Mouse (Mus musculus): ENCODE measurements around the gene Mrgprb5.
"Not testable (repeated sequence)": the region's sequence is repeated elsewhere in the genome, so short reads cannot be mapped to it uniquely, and the experiment has no call there.

DNA sequence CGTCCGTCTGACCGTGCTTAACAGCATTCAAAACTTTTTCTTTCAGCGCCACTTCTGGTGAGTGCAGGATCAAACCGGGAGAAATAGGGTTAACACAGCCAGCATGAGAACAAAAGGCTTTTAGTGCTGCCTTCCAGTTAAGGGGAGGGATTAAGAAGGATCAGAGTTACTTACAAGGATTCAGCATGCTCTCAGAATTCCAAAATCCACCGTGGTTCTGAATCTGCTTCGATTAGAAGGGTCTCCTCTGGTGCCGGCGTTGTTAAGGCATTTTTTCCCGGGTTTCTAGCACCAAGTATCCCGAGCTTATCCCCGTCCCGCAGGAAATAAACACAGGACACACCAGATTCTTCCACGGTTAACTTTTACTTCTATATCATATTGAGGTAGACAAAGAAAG, 37.0 kb downstream of the Mrgprb5 start:
- not testable (repeated sequence) for TF ChIP-seq POLR2A (IDR thresholded peaks at IDR 0.05; ENCODE audit: low read depth, low read length); CTCF (conservative IDR thresholded peaks at IDR 0.05; ENCODE audit: insufficient read depth, insufficient read length, low read depth, low read length)
